Mouse (Mus musculus): ENCODE data around the gene Gas6.

DNA sequence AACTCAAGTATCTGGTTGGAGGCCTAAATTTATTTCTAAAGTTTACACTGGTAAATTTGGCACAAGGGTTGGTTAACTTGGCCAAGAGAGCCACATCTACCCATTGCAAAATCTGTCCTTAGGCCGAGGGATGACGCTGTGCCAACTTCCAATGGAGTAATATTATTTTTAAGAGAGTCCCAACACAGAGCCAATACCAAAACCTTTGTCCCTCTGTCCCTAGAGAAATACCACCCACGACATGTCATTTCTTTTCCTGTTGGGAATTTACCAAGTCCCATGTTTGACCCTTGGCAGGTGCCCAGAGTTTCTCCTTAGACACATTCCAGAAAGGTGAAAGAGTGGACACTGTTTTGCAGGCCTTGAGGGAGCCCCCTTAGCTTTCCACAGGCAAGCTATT lies 12.7 kb downstream of the Gas6 start:
- TF ChIP-seq CTCF (IDR thresholded peaks at IDR 0.05; ENCODE audit: extremely low read depth, insufficient read length, insufficient replicate concordance, low read depth, low read length) (no peak), POLR2A (IDR thresholded peaks at IDR 0.05; ENCODE audit: low read depth, low read length) (no peak)

Data from small intestine, adult 2 months (tissue).